In genomic region chr12:81615807-81616206, GRCm38 (mm10) we compare ENCODE assay signal across 34 mouse cellular contexts. TPM values are rescaled to one million over a fixed set of nuclear protein-coding genes. Genes with fewer than 3 reads are reported as not detected.
DNase-seq lines count a peak whose midpoint lies in the region; ATAC-seq and TF ChIP-seq lines count a peak whose summit lies in the region.
"Had no signal": no experiment of that assay in that cellular context is flagged by ENCODE, and none has a peak within 500 bp of the region (broad histone marks: within the 10 kb centered on the region; RNA-seq: fewer than 3 reads in every experiment).

No protein-coding gene starts in this region.

- peak; percentile 20 for DNase-seq in layer of hippocampus, adult 9-11 months
- no peak for DNase-seq in layer of hippocampus, postnatal 36 days
- DNase-seq in left cerebral cortex, adult 2 months (ENCODE audit: extremely low spot score in 1 of 2, low spot score in 2 of 2), result peak; percentile 21 to 22
- DNase-seq in left cerebral cortex, postnatal 14 days (ENCODE audit: low spot score in 2 of 2), result no peak
- DNase-seq in NIH3T3 (ENCODE audit: low read depth), result peak; percentile 23
- DNase-seq in brain, adult 2 months (ENCODE audit: low read depth, low spot score), result peak; percentile 81
- DNase-seq: adrenal gland, postnatal 10 days; adrenal gland, postnatal 36 days; cerebellum, adult 11 months; cerebellum, adult 2 months; cerebellum, adult 9-11 months; cerebellum, postnatal 36 days; embryo, embryonic 11 days; gastrocnemius, postnatal 10 days; gastrocnemius, postnatal 36 days; heart, adult 2 months; heart, postnatal 14 days; heart, postnatal 4 days had no signal

- H3K27ac ChIP-seq in left cerebral cortex, adult 2 months, result no peak overlapping the region; the same call in 1 of the 2 replicates
- no peak overlapping the region for H3K27ac ChIP-seq in intestine, embryonic 15.5 days
- H3K27ac ChIP-seq: embryonic facial prominence, embryonic 10.5 days; embryonic facial prominence, embryonic 13.5 days; forebrain, embryonic 12.5 days; forebrain, embryonic 15.5 days; heart, adult 2 months; heart, embryonic 10.5 days; heart, embryonic 13.5 days; hindbrain, embryonic 14.5 days; hindbrain, postnatal 0 days had no signal

- H3K9ac ChIP-seq in intestine, embryonic 15.5 days, result no peak overlapping the region
- H3K9ac ChIP-seq: embryonic facial prominence, embryonic 13.5 days; forebrain, embryonic 12.5 days; forebrain, embryonic 15.5 days; heart, embryonic 13.5 days; hindbrain, embryonic 14.5 days had no signal

- TF ChIP-seq CTCF in left cerebral cortex, adult 2 months (IDR thresholded peaks at IDR 0.05), result no peak

- no peak for ATAC-seq in intestine, embryonic 15.5 days
- ATAC-seq: activated CD4-positive, CD25-positive, alpha-beta regulatory T cell, adult 4 months; CD4-positive, CD25-positive, alpha-beta regulatory T cell, adult 4 months; forebrain, embryonic 15.5 days; hindbrain, postnatal 0 days; inflammation-experienced regulatory T-cells, adult 6 months had no signal

- H3K4me1 ChIP-seq in intestine, embryonic 15.5 days (replicated peaks), result no peaks in the 10 kb centered on the region
- H3K4me1 ChIP-seq: embryonic facial prominence, embryonic 10.5 days; embryonic facial prominence, embryonic 13.5 days; forebrain, embryonic 12.5 days; forebrain, embryonic 15.5 days; heart, embryonic 10.5 days; heart, embryonic 13.5 days had no signal

- no peaks in the 10 kb centered on the region for H3K9me3 ChIP-seq in intestine, embryonic 15.5 days
- H3K9me3 ChIP-seq: embryonic facial prominence, embryonic 10.5 days; embryonic facial prominence, embryonic 13.5 days; forebrain, embryonic 12.5 days; forebrain, embryonic 15.5 days; heart, embryonic 10.5 days; heart, embryonic 13.5 days had no signal

- intact Hi-C loops in left cerebral cortex, adult 2 months (cut with DNase I), result loop anchor here (5.0 kb wide), 1 partner anchor 71 kb away; no protein-coding TSS in a partner anchor
- intact Hi-C loops in left cerebral cortex, postnatal 14 days (cut with DNase I), result loop anchor here (5.0 kb wide), 2 partner anchors 71 to 86 kb away; no protein-coding TSS in a partner anchor

- WGBS in intestine, embryonic 15.5 days, result 87% methylated on average over 6 of the region's 6 CpGs

- H3K27me3 ChIP-seq in intestine, embryonic 15.5 days (replicated peaks), result no peaks in the 10 kb centered on the region
- H3K27me3 ChIP-seq: embryonic facial prominence, embryonic 13.5 days; forebrain, embryonic 12.5 days; forebrain, embryonic 15.5 days had no signal

- H3K4me2 ChIP-seq in intestine, embryonic 15.5 days (replicated peaks), result no peak overlapping the region
- H3K4me2 ChIP-seq: embryonic facial prominence, embryonic 13.5 days; forebrain, embryonic 12.5 days; forebrain, embryonic 15.5 days; heart, embryonic 13.5 days; hindbrain, embryonic 14.5 days had no signal

- no peaks in the 10 kb centered on the region for H3K36me3 ChIP-seq in intestine, embryonic 15.5 days
- H3K36me3 ChIP-seq: embryonic facial prominence, embryonic 10.5 days; embryonic facial prominence, embryonic 13.5 days; forebrain, embryonic 12.5 days; forebrain, embryonic 15.5 days; heart, embryonic 10.5 days; heart, embryonic 13.5 days had no signal

- H3K4me3 ChIP-seq in left cerebral cortex, adult 2 months, result no peak overlapping the region
- no peak overlapping the region for H3K4me3 ChIP-seq in intestine, embryonic 15.5 days (replicated peaks)
- H3K4me3 ChIP-seq: embryonic facial prominence, embryonic 10.5 days; embryonic facial prominence, embryonic 13.5 days; erythroblast, embryonic 14.5 days; forebrain, embryonic 12.5 days; forebrain, embryonic 15.5 days; heart, adult 2 months; heart, embryonic 10.5 days; heart, embryonic 13.5 days had no signal

RNA-seq across cellular contexts. Expression of gene Ttc9, which starts 15.2 kb away (rescaled TPM):
- total RNA-seq in layer of hippocampus, postnatal 36 days (2021), result 10 to 100 TPM; 39.2 to 42.0 TPM
- 10 to 100 TPM; 49.5 to 50.5 TPM for total RNA-seq in left cerebral cortex, adult 2 months (2021)
- 10 to 100 TPM; 61.2 to 63.2 TPM for total RNA-seq in left cerebral cortex, postnatal 14 days (2021)
- polyA plus RNA-seq in intestine, embryonic 15.5 days (2015; fragmentation: Nextera tagmentation; extraction: Ambion mirVana), result 1.3 and 2.2 TPM in 2 replicates
- total RNA-seq: granulocyte monocyte progenitor cell, adult 5-6 weeks; MEL had no signal
- polyA plus RNA-seq: activated CD4-positive, CD25-positive, alpha-beta regulatory T cell, adult 4 months; erythroblast, embryonic 14.5 days had no signal

RNA-seq across cellular contexts. Expression of gene Med6, which starts 21.0 kb away (rescaled TPM):
- total RNA-seq in layer of hippocampus, postnatal 36 days (2021), result 10 to 100 TPM; 29.9 to 32.0 TPM
- 10 to 100 TPM; 26.6 to 31.2 TPM for total RNA-seq in left cerebral cortex, adult 2 months (2021)
- total RNA-seq in left cerebral cortex, postnatal 14 days (2021), result 10 to 100 TPM; 21.2 to 26.9 TPM
- polyA plus RNA-seq in intestine, embryonic 15.5 days (2015; fragmentation: Nextera tagmentation; extraction: Ambion mirVana), result 67.4 and 67.7 TPM in 2 replicates

RNA-seq across cellular contexts. Expression of gene Adam21, which starts 47.5 kb away (rescaled TPM):
- under 1 TPM; 0.30 to 0.33 TPM for total RNA-seq in layer of hippocampus, postnatal 36 days (2021)
- under 1 TPM; 0.29 to 0.35 TPM for total RNA-seq in left cerebral cortex, adult 2 months (2021)
- under 1 TPM; 0.36 to 0.51 TPM for total RNA-seq in left cerebral cortex, postnatal 14 days (2021)
- 0.06 and 0.10 TPM in 2 replicates for polyA plus RNA-seq in intestine, embryonic 15.5 days (2015; fragmentation: Nextera tagmentation; extraction: Ambion mirVana)
- total RNA-seq: adrenal gland, postnatal 10 days; adrenal gland, postnatal 36 days; gastrocnemius, adult 18-20 months; gastrocnemius, postnatal 36 days; granulocyte monocyte progenitor cell, adult 5-6 weeks; heart, postnatal 14 days had no signal
- polyA plus RNA-seq: activated CD4-positive, CD25-positive, alpha-beta regulatory T cell, adult 4 months; erythroblast, embryonic 14.5 days; heart, adult 2 months had no signal

Comparison
In these comparisons a context has a peak if more than half of its experiments do, and no peak if none do; other contexts are left out.
1. DNase-seq: peak in layer of hippocampus, adult 9-11 months (single experiment), left cerebral cortex, adult 2 months (2 of 2), NIH3T3 (single experiment) and brain, adult 2 months (single experiment); none in layer of hippocampus, postnatal 36 days (0 of 2) and left cerebral cortex, postnatal 14 days (0 of 2).